18 mouse cellular contexts compared by ENCODE assay signal in the genomic region with DNA sequence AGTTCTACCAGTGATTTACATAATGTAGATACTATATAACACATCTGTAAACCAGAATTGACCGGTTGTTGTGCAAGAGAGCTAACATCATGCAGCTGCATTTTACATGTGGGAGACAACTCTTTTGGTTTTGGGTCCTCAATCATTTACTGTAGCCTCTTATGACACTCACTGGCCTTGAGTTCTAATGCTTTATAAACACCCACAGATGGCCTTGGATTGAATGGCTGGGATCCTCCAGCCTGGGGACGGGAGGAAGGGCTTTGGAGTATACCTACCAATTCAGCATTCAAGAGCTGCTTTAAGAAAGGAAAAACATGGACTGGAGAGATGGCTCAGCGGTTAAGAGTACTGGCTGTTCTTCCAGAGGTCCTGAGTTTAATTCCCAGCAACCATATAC. TPM values are rescaled to one million over a fixed set of nuclear protein-coding genes. Genes with fewer than 3 reads are reported as not detected.
A peak's percentile ranks its signal among the peaks of the same experiment; 100 is the strongest.
DNase-seq lines count a peak whose midpoint lies in the region; ATAC-seq and TF ChIP-seq lines count a peak whose summit lies in the region.
"Had no signal": no experiment of that assay in that cellular context is flagged by ENCODE, and none has a peak within 500 bp of the region (broad histone marks: within the 10 kb centered on the region; RNA-seq: fewer than 3 reads in every experiment).

No protein-coding gene starts in this region.

- no peak for ATAC-seq in intestine, embryonic 14.5 days (replicated peaks; ENCODE audit: low FRiP score, low TSS enrichment, low read depth)
- ATAC-seq in intestine, postnatal 0 days: no peak
- ATAC-seq in lung, embryonic 16.5 days (ENCODE audit: low read depth): no peak
- peak; percentile 17; the same call in 1 of the 2 replicates for ATAC-seq in stomach, embryonic 16.5 days (ENCODE audit: insufficient read depth, low FRiP score)
- ATAC-seq: liver, embryonic 12.5 days; midbrain, embryonic 13.5 days had no signal

- no peak overlapping the region for H3K9ac ChIP-seq in intestine, embryonic 14.5 days (ENCODE audit: low read length)
- H3K9ac ChIP-seq in intestine, postnatal 0 days (ENCODE audit: low read depth, low read length): no peak overlapping the region
- H3K9ac ChIP-seq in lung, embryonic 16.5 days (ENCODE audit: low read length): 0 out of 2 replicates have a peak overlapping the region, but pooled peaks have one; percentile 28
- no peak overlapping the region for H3K9ac ChIP-seq in stomach, embryonic 16.5 days (ENCODE audit: low read length)
- H3K9ac ChIP-seq: embryonic facial prominence, embryonic 15.5 days; forebrain, embryonic 12.5 days; liver, embryonic 12.5 days; midbrain, embryonic 13.5 days had no signal

- no peak overlapping the region for H3K4me2 ChIP-seq in intestine, embryonic 14.5 days (ENCODE audit: low read length)
- no peak overlapping the region for H3K4me2 ChIP-seq in intestine, postnatal 0 days (replicated peaks; ENCODE audit: low read depth)
- H3K4me2 ChIP-seq in lung, embryonic 16.5 days (ENCODE audit: low read depth, low read length): no peak overlapping the region
- H3K4me2 ChIP-seq in stomach, embryonic 16.5 days (ENCODE audit: low read depth, low read length): no peak overlapping the region
- H3K4me2 ChIP-seq: embryonic facial prominence, embryonic 15.5 days; forebrain, embryonic 12.5 days; liver, embryonic 12.5 days; midbrain, embryonic 13.5 days had no signal

- H3K4me3 ChIP-seq in intestine, embryonic 14.5 days (ENCODE audit: low read depth, low read length): no peak overlapping the region
- no peak overlapping the region for H3K4me3 ChIP-seq in intestine, postnatal 0 days (ENCODE audit: low read depth, low read length)
- H3K4me3 ChIP-seq in lung, embryonic 16.5 days (ENCODE audit: low read length): no peak overlapping the region
- no peak overlapping the region for H3K4me3 ChIP-seq in stomach, embryonic 16.5 days (replicated peaks; ENCODE audit: low read length)
- H3K4me3 ChIP-seq: embryonic facial prominence, embryonic 15.5 days; forebrain, embryonic 12.5 days; hindbrain, embryonic 10.5 days; liver, embryonic 12.5 days; midbrain, embryonic 13.5 days had no signal

- H3K4me1 ChIP-seq in intestine, embryonic 14.5 days (replicated peaks; ENCODE audit: control insufficient read depth, insufficient read depth, low read length): peaks cover 9% of the 10 kb centered on the region
- H3K4me1 ChIP-seq in intestine, postnatal 0 days (replicated peaks; ENCODE audit: control insufficient read depth, insufficient read depth, low read length): no peaks in the 10 kb centered on the region
- H3K4me1 ChIP-seq in lung, embryonic 16.5 days (replicated peaks; ENCODE audit: control insufficient read depth, insufficient read depth, low read length): peaks cover 12% of the 10 kb centered on the region
- H3K4me1 ChIP-seq in stomach, embryonic 16.5 days (ENCODE audit: control insufficient read depth, insufficient read depth, low read length): peaks cover 4% of the 10 kb centered on the region; the same call in 1 of the 2 replicates
- H3K4me1 ChIP-seq: forebrain, embryonic 12.5 days; hindbrain, embryonic 10.5 days; liver, embryonic 12.5 days; midbrain, embryonic 13.5 days had no signal

- peak overlapping the region; percentile 39; the same call in 1 of the 2 replicates for H3K27ac ChIP-seq in intestine, embryonic 14.5 days (ENCODE audit: low read depth)
- H3K27ac ChIP-seq in intestine, postnatal 0 days (ENCODE audit: low read depth, low read length): no peak overlapping the region
- peak overlapping the region; percentile 90 for H3K27ac ChIP-seq in lung, embryonic 16.5 days (ENCODE audit: low read length)
- H3K27ac ChIP-seq in stomach, embryonic 16.5 days (ENCODE audit: low read length): peak overlapping the region; percentile 74
- H3K27ac ChIP-seq: embryonic facial prominence, embryonic 15.5 days; forebrain, embryonic 12.5 days; hindbrain, embryonic 10.5 days; liver, embryonic 12.5 days; macrophage; midbrain, embryonic 13.5 days had no signal

- H3K27me3 ChIP-seq in intestine, embryonic 14.5 days (replicated peaks; ENCODE audit: control insufficient read depth, insufficient read depth, low read length): no peaks in the 10 kb centered on the region
- H3K27me3 ChIP-seq in intestine, postnatal 0 days (replicated peaks; ENCODE audit: control insufficient read depth, insufficient read depth, low read length): no peaks in the 10 kb centered on the region
- H3K27me3 ChIP-seq in lung, embryonic 16.5 days (ENCODE audit: control insufficient read depth, insufficient read depth, low read depth, low read length): no peaks in the 10 kb centered on the region
- H3K27me3 ChIP-seq in stomach, embryonic 16.5 days (ENCODE audit: control insufficient read depth, insufficient read depth, low read length): no peaks in the 10 kb centered on the region
- H3K27me3 ChIP-seq: embryonic facial prominence, embryonic 15.5 days; forebrain, embryonic 12.5 days; midbrain, embryonic 13.5 days had no signal

- peak; percentile 33 for DNase-seq in adrenal gland, adult 8-10 months
- no peak for DNase-seq in adrenal gland, postnatal 4 days (ENCODE audit: low spot score in 2 of 2)
- DNase-seq in intestine, embryonic 14.5 days (ENCODE audit: low spot score): no peak
- no peak for DNase-seq in lung, postnatal 4 days
- no peak for DNase-seq in right cerebral cortex, postnatal 25 days
- DNase-seq: cerebellum, adult 2 months; right cerebral cortex, postnatal 14 days had no signal

- no peak for TF ChIP-seq CTCF in intestine, postnatal 0 days (IDR thresholded peaks at IDR 0.05; ENCODE audit: low read depth)

- H3K36me3 ChIP-seq in intestine, embryonic 14.5 days (ENCODE audit: control insufficient read depth, insufficient read depth, low read length): no peaks in the 10 kb centered on the region
- H3K36me3 ChIP-seq in intestine, postnatal 0 days (ENCODE audit: control insufficient read depth, insufficient read depth): no peaks in the 10 kb centered on the region
- H3K36me3 ChIP-seq in lung, embryonic 16.5 days (ENCODE audit: control insufficient read depth, insufficient read depth, low read length): no peaks in the 10 kb centered on the region
- H3K36me3 ChIP-seq in stomach, embryonic 16.5 days (ENCODE audit: control insufficient read depth, insufficient read depth, low read length): no peaks in the 10 kb centered on the region
- H3K36me3 ChIP-seq: embryonic facial prominence, embryonic 15.5 days; forebrain, embryonic 12.5 days; hindbrain, embryonic 10.5 days; liver, embryonic 12.5 days; midbrain, embryonic 13.5 days had no signal

- no peaks in the 10 kb centered on the region for H3K9me3 ChIP-seq in intestine, embryonic 14.5 days (ENCODE audit: control insufficient read depth, low read length)
- no peaks in the 10 kb centered on the region for H3K9me3 ChIP-seq in intestine, postnatal 0 days (ENCODE audit: control insufficient read depth)
- no peaks in the 10 kb centered on the region for H3K9me3 ChIP-seq in lung, embryonic 16.5 days (ENCODE audit: control insufficient read depth, low read length)
- no peaks in the 10 kb centered on the region for H3K9me3 ChIP-seq in stomach, embryonic 16.5 days (replicated peaks; ENCODE audit: control insufficient read depth, low read length)
- H3K9me3 ChIP-seq: embryonic facial prominence, embryonic 15.5 days; forebrain, embryonic 12.5 days; hindbrain, embryonic 10.5 days; liver, embryonic 12.5 days; midbrain, embryonic 13.5 days had no signal

- 60% methylated on average over 3 of the region's 3 CpGs for whole genome bisulfite sequencing in intestine, embryonic 14.5 days
- WGBS in intestine, postnatal 0 days: 62% methylated on average over 3 of the region's 3 CpGs
- 54% methylated on average over 3 of the region's 3 CpGs for WGBS in lung, embryonic 16.5 days
- WGBS in stomach, embryonic 16.5 days: 49% methylated on average over 3 of the region's 3 CpGs

RNA-seq across cellular contexts. Expression of a gene that starts 5.9 kb away (rescaled TPM):
- 10 to 100 TPM in 3 of 4 experiments, 1 to 10 TPM in 1; 9.9 to 13.8 (median 11.1) TPM for total RNA-seq in adrenal gland, adult 8-10 months (2022)
- 10 to 100 TPM; 15.7 to 16.9 TPM for total RNA-seq in adrenal gland, postnatal 4 days (2021)
- 5.0 and 5.4 TPM in 2 replicates for polyA plus RNA-seq in intestine, embryonic 14.5 days (2014; fragmentation: Nextera tagmentation; extraction: Ambion mirVana)
- polyA plus RNA-seq in intestine, postnatal 0 days (2015; fragmentation: Nextera tagmentation; extraction: Ambion mirVana): 3.3 and 3.4 TPM in 2 replicates
- polyA plus RNA-seq in lung, embryonic 16.5 days (2015; fragmentation: Nextera tagmentation; extraction: Ambion mirVana): 22.5 and 24.4 TPM in 2 replicates
- 3.5 and 4.1 TPM in 2 replicates for polyA plus RNA-seq in stomach, embryonic 16.5 days (2015; fragmentation: Nextera tagmentation; extraction: Ambion mirVana)

RNA-seq across cellular contexts. Expression of a gene that starts 34.7 kb away (rescaled TPM):
- 10 to 100 TPM; 13.2 to 19.7 (median 14.6) TPM for total RNA-seq in adrenal gland, adult 8-10 months (2022)
- total RNA-seq in adrenal gland, postnatal 4 days (2021): 10 to 100 TPM; 17.1 to 18.2 TPM
- polyA plus RNA-seq in intestine, embryonic 14.5 days (2014; fragmentation: Nextera tagmentation; extraction: Ambion mirVana): 12.7 and 13.0 TPM in 2 replicates
- polyA plus RNA-seq in intestine, postnatal 0 days (2015; fragmentation: Nextera tagmentation; extraction: Ambion mirVana): 3.7 and 5.3 TPM in 2 replicates
- polyA plus RNA-seq in lung, embryonic 16.5 days (2015; fragmentation: Nextera tagmentation; extraction: Ambion mirVana): 4.9 and 7.2 TPM in 2 replicates
- 2.7 and 3.1 TPM in 2 replicates for polyA plus RNA-seq in stomach, embryonic 16.5 days (2015; fragmentation: Nextera tagmentation; extraction: Ambion mirVana)

RNA-seq across cellular contexts. Expression of a gene that starts 48.8 kb away (rescaled TPM):
- under 1 TPM in 2 of 4 experiments, not detected in 2; 0.11 to 0.17 TPM for total RNA-seq in adrenal gland, adult 8-10 months (2022)
- under 1 TPM in 1 of 2 experiments, not detected in 1; 0.54 TPM for total RNA-seq in adrenal gland, postnatal 4 days (2021)
- not detected in 2 replicates for polyA plus RNA-seq in intestine, embryonic 14.5 days (2014; fragmentation: Nextera tagmentation; extraction: Ambion mirVana)
- not detected in 2 replicates for polyA plus RNA-seq in intestine, postnatal 0 days (2015; fragmentation: Nextera tagmentation; extraction: Ambion mirVana)
- not detected in 2 replicates for polyA plus RNA-seq in lung, embryonic 16.5 days (2015; fragmentation: Nextera tagmentation; extraction: Ambion mirVana)
- polyA plus RNA-seq in stomach, embryonic 16.5 days (2015; fragmentation: Nextera tagmentation; extraction: Ambion mirVana): not detected in 2 replicates
- total RNA-seq: common myeloid progenitor, adult 5-6 weeks; heart, adult 18-20 months had no signal
- polyA plus RNA-seq: liver, embryonic 12.5 days had no signal
